Mouse (Mus musculus) liver, postnatal 0 days (tissue): ENCODE data around the gene Tmem120a.

Experiments
- CTCF ChIP-seq: sonication (generic); IDR thresholded peaks from 2 replicates; pipeline ENCODE4 v1.5.1; 2016; ENCODE audit warnings: antibody characterized with exemption, low read depth
- EP300 ChIP-seq: IDR thresholded peaks from 2 replicates; pipeline ENCODE4 v1.6.1; 2016; ENCODE audit warnings: antibody characterized with exemption, low read depth, mild to moderate bottlenecking

DNA sequence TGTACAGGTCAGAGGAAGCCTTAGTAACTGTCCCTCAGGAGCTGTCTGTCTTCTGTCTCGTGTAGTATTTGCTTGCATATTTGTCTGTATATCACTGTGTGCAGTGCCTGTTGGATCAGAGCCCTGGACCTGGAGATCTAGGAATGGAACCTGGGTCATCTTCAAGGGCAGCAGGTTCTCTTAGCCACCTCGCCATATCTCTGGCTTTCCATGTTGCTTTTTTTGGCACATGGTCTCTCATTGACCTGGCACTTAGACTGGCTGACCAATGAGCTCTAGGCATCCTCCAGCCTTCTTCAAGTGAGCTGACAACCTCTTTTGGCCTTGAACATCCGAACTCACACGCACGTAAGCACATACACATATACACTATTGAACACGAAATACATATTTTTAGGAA is 42.1 kb downstream of the Tmem120a start:
- TF ChIP-seq CTCF (no peak), EP300 (no peak)
